Mouse (Mus musculus): Measurements from ENCODE around the gene Ranbp17. TPM values are rescaled to one million over a fixed set of nuclear protein-coding genes. Genes with fewer than 3 reads are reported as not detected.

Ranbp17 gene
- polyA plus RNA-seq, 2 experiments: 1.7 to 3.3 TPM

DNA sequence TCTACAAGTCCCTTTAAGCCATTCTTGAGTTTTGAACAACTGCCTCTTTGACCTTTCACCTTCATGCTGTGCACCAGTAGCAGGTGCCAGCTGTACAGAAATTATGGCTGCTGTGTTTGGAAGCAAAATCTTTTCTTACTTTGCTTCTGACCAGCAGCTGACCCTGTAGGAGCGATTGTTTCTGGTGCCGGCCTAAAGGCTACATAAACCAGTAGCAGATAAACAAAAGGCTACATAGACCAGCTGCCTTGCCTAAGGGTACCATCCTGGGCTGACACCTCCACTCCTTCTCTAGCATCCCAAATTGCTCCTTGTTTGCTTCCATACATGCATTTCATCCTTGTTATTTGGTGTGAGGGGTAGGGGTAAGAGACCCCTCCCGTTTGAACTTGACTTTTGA is 279.4 kb downstream of the Ranbp17 start:
- H3K4me3 ChIP-seq (ENCODE audit: insufficient read depth in 1 of 2, low read depth in 2 of 2, low read length in 2 of 2): no peak overlapping the region
- no peaks in the 10 kb centered on the region for H3K27me3 ChIP-seq (ENCODE audit: control insufficient read depth, insufficient read depth, low read length)
- no peaks in the 10 kb centered on the region for H3K36me3 ChIP-seq (replicated peaks; ENCODE audit: control insufficient read depth, insufficient read depth, low read depth)
- no peaks in the 10 kb centered on the region for H3K9me3 ChIP-seq (ENCODE audit: control insufficient read depth, low read length)
- no peak overlapping the region for H3K27ac ChIP-seq
- TF ChIP-seq EP300 (IDR thresholded peaks at IDR 0.05; ENCODE audit: low read depth) (no peak), CTCF (IDR thresholded peaks at IDR 0.05; ENCODE audit: low read depth) (no peak)
- no peaks in the 10 kb centered on the region for H3K4me1 ChIP-seq (replicated peaks; ENCODE audit: control insufficient read depth in 2 of 2, insufficient read depth in 2 of 2, low read length in 1 of 2)
- DNase-seq (ENCODE audit: low read depth in 3 of 3, low spot score in 3 of 3) (no peak), ATAC-seq (ENCODE audit: insufficient read depth) (no peak)
- no peak overlapping the region for H3K4me2 ChIP-seq (ENCODE audit: low read depth)
- no peak overlapping the region for H3K9ac ChIP-seq (replicated peaks)
- WGBS (ENCODE audit: insufficient replicate concordance): 59% methylated on average over 3 of the region's 3 CpGs

DNA sequence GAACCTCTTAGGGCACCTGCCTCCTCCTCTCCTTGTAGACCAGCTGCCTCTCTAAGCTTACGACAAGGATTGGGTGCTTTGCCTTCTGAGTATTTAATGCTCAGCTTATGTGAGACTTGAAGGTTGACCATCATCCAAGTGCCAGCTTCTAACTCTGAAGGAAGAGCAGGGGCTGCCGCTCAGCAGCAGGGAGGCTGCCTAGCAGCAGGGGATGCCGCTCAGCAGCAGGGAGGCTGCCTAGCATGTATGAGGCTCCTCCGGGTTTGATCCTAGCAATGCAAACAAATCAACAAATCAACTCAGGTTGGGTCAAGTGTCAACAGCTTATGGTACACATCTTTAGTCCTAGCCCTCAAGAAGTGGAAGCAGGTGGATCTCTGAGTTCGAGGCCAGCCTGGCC is 281.5 kb downstream of the Ranbp17 start:
- Histone ChIP-seq H3K9me3 (ENCODE audit: control insufficient read depth, low read length) (no peaks in the 10 kb centered on the region), H3K27me3 (ENCODE audit: control insufficient read depth, insufficient read depth, low read length) (no peaks in the 10 kb centered on the region), H3K4me2 (ENCODE audit: low read depth) (no peak overlapping the region), H3K9ac (replicated peaks) (no peak overlapping the region), H3K36me3 (replicated peaks; ENCODE audit: control insufficient read depth, insufficient read depth, low read depth) (no peaks in the 10 kb centered on the region), H3K4me3 (ENCODE audit: insufficient read depth in 1 of 2, low read depth in 2 of 2, low read length in 2 of 2) (no peak overlapping the region), H3K27ac (no peak overlapping the region), H3K4me1 (replicated peaks; ENCODE audit: control insufficient read depth in 2 of 2, insufficient read depth in 2 of 2, low read length in 1 of 2) (no peaks in the 10 kb centered on the region)
- ATAC-seq (ENCODE audit: insufficient read depth) (no peak), DNase-seq (ENCODE audit: low read depth in 3 of 3, low spot score in 3 of 3) (no peak)
- TF ChIP-seq CTCF (IDR thresholded peaks at IDR 0.05; ENCODE audit: low read depth): no peak
- TF ChIP-seq EP300 (IDR thresholded peaks at IDR 0.05; ENCODE audit: low read depth): no peak
- 63% methylated on average over 5 of the region's 5 CpGs for WGBS (ENCODE audit: insufficient replicate concordance)

DNA sequence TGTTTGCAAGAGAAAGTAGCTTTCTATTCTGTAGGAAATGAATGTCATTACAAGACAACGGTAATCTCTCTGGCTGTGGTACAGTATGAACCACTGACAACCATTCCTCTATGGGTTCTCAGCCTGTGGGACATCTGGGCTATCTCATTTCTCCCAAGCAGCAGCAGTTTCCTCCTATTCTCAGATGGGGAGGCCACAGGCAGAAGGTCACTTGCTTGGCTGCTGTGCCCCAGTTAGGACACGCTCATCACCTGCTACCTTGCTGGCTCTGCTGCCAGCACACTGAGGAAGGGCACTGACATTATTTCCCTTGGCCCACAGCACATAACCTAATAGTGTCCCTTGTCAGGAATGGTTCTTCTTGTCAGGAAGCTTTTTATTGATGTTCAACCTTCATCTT is 285.4 kb downstream of the Ranbp17 start:
- H3K27me3 ChIP-seq (ENCODE audit: control insufficient read depth, insufficient read depth, low read length): no peaks in the 10 kb centered on the region
- no peak overlapping the region for H3K4me3 ChIP-seq (ENCODE audit: insufficient read depth in 1 of 2, low read depth in 2 of 2, low read length in 2 of 2)
- 64% methylated on average over 2 of the region's 2 CpGs for WGBS (ENCODE audit: insufficient replicate concordance)
- DNase-seq (ENCODE audit: low read depth in 3 of 3, low spot score in 3 of 3) (no peak), ATAC-seq (ENCODE audit: insufficient read depth) (no peak)
- no peaks in the 10 kb centered on the region for H3K4me1 ChIP-seq (replicated peaks; ENCODE audit: control insufficient read depth in 2 of 2, insufficient read depth in 2 of 2, low read length in 1 of 2)
- H3K9ac ChIP-seq (replicated peaks): no peak overlapping the region
- H3K9me3 ChIP-seq (ENCODE audit: control insufficient read depth, low read length): no peaks in the 10 kb centered on the region
- no peak overlapping the region for H3K4me2 ChIP-seq (ENCODE audit: low read depth)
- no peak overlapping the region for H3K27ac ChIP-seq
- H3K36me3 ChIP-seq (replicated peaks; ENCODE audit: control insufficient read depth, insufficient read depth, low read depth): no peaks in the 10 kb centered on the region
- no peak for TF ChIP-seq EP300 (IDR thresholded peaks at IDR 0.05; ENCODE audit: low read depth)
- TF ChIP-seq CTCF (IDR thresholded peaks at IDR 0.05; ENCODE audit: low read depth): no peak

DNA sequence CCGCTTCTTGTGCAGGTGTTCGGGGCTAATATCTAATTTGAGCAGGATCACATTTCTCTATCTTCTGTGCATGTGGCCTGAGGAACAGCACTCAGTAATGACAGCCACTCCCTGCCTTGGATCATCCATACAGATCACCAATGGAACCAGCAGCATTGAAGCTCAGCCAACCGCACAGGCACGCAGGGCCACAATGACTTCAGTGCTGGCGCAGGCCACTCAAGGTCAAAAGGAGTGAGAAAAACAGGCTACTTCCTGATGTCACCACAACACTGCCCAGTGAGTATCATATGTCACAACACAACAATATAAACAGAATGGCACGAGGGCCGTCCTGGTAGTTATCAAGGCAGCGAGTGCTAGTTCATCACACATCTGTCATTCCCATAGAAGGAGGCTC is 287.0 kb downstream of the Ranbp17 start:
- DNase-seq (ENCODE audit: low read depth in 3 of 3, low spot score in 3 of 3): no peak

DNA sequence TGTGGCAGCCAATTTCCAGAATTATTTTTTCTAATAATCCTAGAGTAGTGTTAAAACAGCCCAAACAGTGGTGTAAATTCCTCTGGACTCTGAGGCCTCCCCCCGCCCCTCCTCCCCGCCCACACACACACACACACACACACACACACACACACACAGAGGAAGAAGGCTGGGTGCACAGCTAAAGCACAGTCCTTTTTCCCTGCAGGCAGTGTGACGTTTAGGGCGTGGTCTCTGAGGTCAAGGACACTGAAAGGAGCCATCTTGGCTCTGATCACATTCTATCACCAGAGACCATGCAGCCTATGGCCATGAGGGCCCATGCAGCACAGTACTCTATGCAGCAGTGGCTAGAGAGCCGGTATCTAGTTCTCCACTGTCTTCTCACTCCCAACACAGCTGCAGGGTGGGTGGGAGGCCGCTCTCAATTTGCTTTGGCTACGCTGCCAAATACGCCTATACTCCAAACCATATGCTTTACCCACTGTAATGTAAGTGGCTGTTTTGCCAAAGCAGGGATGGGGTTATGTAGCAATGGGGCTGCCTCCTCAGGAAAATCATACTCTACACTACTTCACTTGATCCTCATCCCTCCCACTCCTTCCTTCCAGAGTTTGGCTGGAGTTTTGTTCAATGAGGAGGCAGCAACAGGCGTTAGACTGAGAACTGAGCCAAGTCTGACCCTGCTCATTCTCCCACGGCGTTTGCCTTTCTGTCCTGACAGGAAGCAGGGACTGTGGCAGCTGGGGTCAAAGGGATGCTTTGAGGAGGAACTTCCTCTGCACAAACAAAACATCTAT is 291.8 kb downstream of the Ranbp17 start:
- Histone ChIP-seq H3K9me3 (ENCODE audit: control insufficient read depth, low read length) (no peaks in the 10 kb centered on the region), H3K27ac (no peak overlapping the region), H3K4me3 (ENCODE audit: insufficient read depth in 1 of 2, low read depth in 2 of 2, low read length in 2 of 2) (no peak overlapping the region), H3K36me3 (replicated peaks; ENCODE audit: control insufficient read depth, insufficient read depth, low read depth) (no peaks in the 10 kb centered on the region), H3K4me2 (ENCODE audit: low read depth) (no peak overlapping the region), H3K27me3 (ENCODE audit: control insufficient read depth, insufficient read depth, low read length) (no peaks in the 10 kb centered on the region), H3K4me1 (replicated peaks; ENCODE audit: control insufficient read depth in 2 of 2, insufficient read depth in 2 of 2, low read length in 1 of 2) (0 out of 4 replicates have a peak, but pooled peaks cover 0 to 2% of the 10 kb centered on the region in 2 experiments), H3K9ac (replicated peaks) (no peak overlapping the region)
- TF ChIP-seq CTCF (IDR thresholded peaks at IDR 0.05; ENCODE audit: low read depth) (no peak), EP300 (IDR thresholded peaks at IDR 0.05; ENCODE audit: low read depth) (no peak)
- ATAC-seq (ENCODE audit: insufficient read depth) (no peak), DNase-seq (ENCODE audit: low read depth in 3 of 3, low spot score in 3 of 3) (no peak)
- 57% methylated on average over 11 of the region's 11 CpGs for WGBS (ENCODE audit: insufficient replicate concordance)

More for the DNA sequence above, 287.0 kb downstream of the Ranbp17 start:
- no peak overlapping the region for H3K27ac ChIP-seq
- no peak overlapping the region for H3K4me2 ChIP-seq (ENCODE audit: low read depth)
- WGBS (ENCODE audit: insufficient replicate concordance): 71% methylated on average over 8 of the region's 8 CpGs
- no peak overlapping the region for H3K4me3 ChIP-seq (ENCODE audit: insufficient read depth in 1 of 2, low read depth in 2 of 2, low read length in 2 of 2)
- ATAC-seq (ENCODE audit: insufficient read depth): no peak
- no peaks in the 10 kb centered on the region for H3K9me3 ChIP-seq (ENCODE audit: control insufficient read depth, low read length)
- H3K9ac ChIP-seq (replicated peaks): no peak overlapping the region
- H3K27me3 ChIP-seq (ENCODE audit: control insufficient read depth, insufficient read depth, low read length): no peaks in the 10 kb centered on the region
- 0 out of 4 replicates have a peak, but pooled peaks cover 0 to 2% of the 10 kb centered on the region in 2 experiments for H3K4me1 ChIP-seq (replicated peaks; ENCODE audit: control insufficient read depth in 2 of 2, insufficient read depth in 2 of 2, low read length in 1 of 2)
- TF ChIP-seq EP300 (IDR thresholded peaks at IDR 0.05; ENCODE audit: low read depth): no peak
- TF ChIP-seq CTCF (IDR thresholded peaks at IDR 0.05; ENCODE audit: low read depth): no peak
- H3K36me3 ChIP-seq (replicated peaks; ENCODE audit: control insufficient read depth, insufficient read depth, low read depth): no peaks in the 10 kb centered on the region
